Mouse (Mus musculus) kidney, adult 2 months (tissue): ENCODE data around the gene Pxylp1. TPM values are rescaled to one million over a fixed set of nuclear protein-coding genes. Genes with fewer than 3 reads are reported as not detected.
"Not testable (repeated sequence)": the region's sequence is repeated elsewhere in the genome, so short reads cannot be mapped to it uniquely, and the experiment has no call there.

Source experiments
- DNase-seq: peaks from one replicate; pipeline ENCODE4 v3.0.0; 2021
- H3K27ac ChIP-seq: fragments of 200-500 bp; 2 replicates; pipeline ENCODE4 v1.5.1; 2012; ENCODE audit warnings: low read depth, low read length, control low read depth, inconsistent platforms; ENCODE audit not compliant: insufficient read depth
- H3K27me3 ChIP-seq: fragments of 200-500 bp; replicated peaks from 2 replicates; pipeline ENCODE4 v1.6.1; 2012; ENCODE audit warnings: mild to moderate bottlenecking, moderate library complexity, low read length, inconsistent platforms; ENCODE audit not compliant: control insufficient read depth, insufficient read depth
- H3K36me3 ChIP-seq: fragments of 200-500 bp; 2 replicates; pipeline ENCODE4 v1.6.1; 2012; ENCODE audit warnings: mild to moderate bottlenecking, moderate library complexity, low read length, inconsistent platforms; ENCODE audit not compliant: control insufficient read depth, insufficient read depth
- H3K4me1 ChIP-seq: fragments of 200-500 bp; 2 replicates; pipeline ENCODE4 v1.6.1; 2011; ENCODE audit warnings: low read length; ENCODE audit not compliant: control insufficient read depth, insufficient read depth
- H3K4me3 ChIP-seq: fragments of 200-500 bp; 2 replicates; pipeline ENCODE4 v1.5.1; 2011; ENCODE audit warnings: mild to moderate bottlenecking, low read depth, low read length, control low read depth; ENCODE audit not compliant: insufficient read depth
- CTCF ChIP-seq: fragments of 200-500 bp; conservative IDR thresholded peaks from 2 replicates; pipeline ENCODE4 v1.5.1; 2011; ENCODE audit warnings: low read depth, mild to moderate bottlenecking, control low read depth, low read length, moderate library complexity, mixed read lengths; ENCODE audit not compliant: insufficient read depth, insufficient read length
- POLR2A ChIP-seq: fragments of 200-500 bp; IDR thresholded peaks from one replicate; pipeline ENCODE4 v1.6.1; 2011; ENCODE audit warnings: low read depth, low read length, control low read depth
- WGBS: fragments of 180-500 bp; shearing (Covaris S2); methylation state at CpG from one replicate; pipeline ENCODE4 v1.1.7; 2018; 5-methylcytosine and 5-hydroxymethylcytosine counted together
- polyA plus RNA-seq: library from polyadenylated mRNA; depleted of rRNA; stranded (reverse); fragments of >200 nt; gene quantifications from 2 replicates; pipeline ENCODE4 v1.2.3, GENCODE M21; 2012; rRNA removed

Gene Pxylp1
- polyA plus RNA-seq = 7.6 and 10.7 TPM in 2 replicates

DNA sequence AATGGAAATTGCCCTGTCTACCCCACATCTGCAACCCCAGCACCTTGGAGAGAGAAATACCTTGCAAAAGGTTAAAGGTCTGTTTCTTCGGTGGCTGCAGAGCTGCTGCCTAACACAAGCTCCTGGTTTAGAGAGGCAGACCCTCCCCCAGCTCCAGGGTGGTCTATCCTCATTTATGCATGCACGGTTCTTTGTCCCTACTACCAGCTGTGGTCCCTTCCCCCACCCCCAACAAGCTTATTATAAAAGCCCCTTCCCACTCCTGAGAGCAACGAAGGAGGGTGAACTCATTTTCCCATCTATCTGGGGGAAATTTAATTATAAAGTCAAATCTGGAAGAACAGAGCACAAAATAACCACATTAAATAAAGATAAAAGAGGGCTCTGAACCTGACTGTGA, at the start of gene Pxylp1:
Gene Pxylp1, minus strand, starts transcription at position 124 of the 400 bp plus-strand sequence.
- 46% methylated on average over 3 of the region's 3 CpGs for WGBS
- Histone ChIP-seq H3K27me3 (no peaks in the 10 kb centered on the region), H3K4me1 (peaks cover 7% of the 10 kb centered on the region; the same call in 1 of the 2 replicates), H3K4me3 (no peak within 1 kb of the TSS), H3K36me3 (no peaks in the 10 kb centered on the region), H3K27ac (no peak within 1 kb of the TSS)
- no peak for DNase-seq
- TF ChIP-seq POLR2A (no peak), CTCF (no peak)

DNA sequence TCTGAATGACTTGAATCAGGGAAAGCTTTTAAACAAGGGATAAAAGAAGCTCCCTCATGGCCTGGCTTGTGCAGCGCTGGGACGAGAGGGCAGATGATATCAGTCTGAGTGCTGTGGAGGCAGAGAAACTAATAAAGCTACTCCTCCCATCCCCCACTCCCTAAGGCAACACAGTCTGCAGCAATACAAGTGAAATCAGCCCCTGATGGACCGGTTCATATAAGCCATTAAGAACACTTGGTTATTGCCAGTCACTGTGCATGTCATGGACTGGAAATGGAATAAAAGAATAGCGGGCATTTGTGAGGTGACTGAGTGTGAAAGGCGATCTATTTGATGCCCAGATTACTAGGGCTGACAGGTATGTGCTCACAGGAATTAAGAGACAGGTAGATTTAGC, 46.4 kb upstream of the Pxylp1 start:
- Histone ChIP-seq H3K4me1 (no peaks in the 10 kb centered on the region), H3K4me3 (no peak overlapping the region), H3K27me3 (no peaks in the 10 kb centered on the region), H3K27ac (no peak overlapping the region), H3K36me3 (no peaks in the 10 kb centered on the region)
- no peak for DNase-seq
- no peak for TF ChIP-seq POLR2A
- TF ChIP-seq CTCF = no peak
- 76% methylated on average over 5 of the region's 5 CpGs for WGBS

DNA sequence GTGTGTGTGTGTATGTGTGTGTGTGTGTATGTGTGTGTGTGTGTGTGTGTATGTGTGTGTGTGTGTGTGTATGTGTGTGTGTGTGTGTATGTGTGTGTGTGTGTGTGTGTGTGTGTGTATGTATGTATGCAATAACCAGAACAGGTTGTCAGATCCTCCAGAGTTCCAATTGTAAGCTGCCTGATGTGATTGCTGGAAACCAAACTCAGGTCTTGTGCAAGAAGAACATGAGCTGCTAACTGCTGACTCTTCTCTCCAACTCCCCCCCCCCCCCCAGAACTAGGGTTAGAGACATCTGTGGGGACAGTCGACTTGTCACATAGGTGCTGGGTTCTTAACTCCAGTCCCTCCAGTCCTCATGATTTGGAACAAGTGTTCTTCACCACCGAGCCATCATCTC, 44.0 kb upstream of the Pxylp1 start:
- 88% methylated on average over 2 of the region's 2 CpGs for WGBS
- not testable (repeated sequence) for H3K27ac ChIP-seq, H3K36me3 ChIP-seq, H3K4me1 ChIP-seq, H3K4me3 ChIP-seq, H3K27me3 ChIP-seq, DNase-seq

DNA sequence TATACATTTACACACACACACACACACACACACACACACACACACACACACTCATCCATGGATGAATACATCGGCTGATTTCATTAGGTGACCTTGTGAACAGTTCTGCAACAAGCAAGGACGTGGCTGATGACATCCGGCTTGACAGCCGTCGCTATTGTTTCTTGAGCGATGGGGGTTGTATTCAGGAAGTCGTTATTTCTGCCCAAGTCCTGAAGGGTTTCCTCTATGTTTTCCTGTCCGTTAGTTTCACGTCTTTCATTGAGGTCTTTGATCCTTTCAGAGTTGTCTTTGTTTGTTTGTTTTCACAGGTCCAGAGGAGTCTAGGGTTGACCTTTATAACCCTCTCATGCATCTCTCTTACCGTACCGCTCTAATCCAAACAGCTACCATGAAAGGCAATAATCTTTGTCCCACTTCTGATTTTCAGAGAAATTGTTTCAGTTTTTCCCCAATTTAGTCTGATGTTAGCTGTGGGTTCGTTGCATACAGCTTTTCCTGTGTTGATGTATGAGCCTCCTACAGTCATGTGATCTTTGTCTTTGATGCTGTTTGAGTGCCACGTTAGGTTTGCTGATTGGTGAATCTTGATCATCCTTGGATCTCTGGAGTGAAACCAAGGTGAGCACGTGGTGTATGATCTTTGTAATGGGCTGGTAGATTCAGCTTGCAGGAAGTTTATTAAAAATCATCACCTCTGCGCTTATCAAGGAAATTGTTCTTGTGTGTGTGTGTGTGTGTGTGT, 43.3 kb upstream of the Pxylp1 start:
- Histone ChIP-seq H3K4me3 (no peak overlapping the region), H3K27me3 (no peaks in the 10 kb centered on the region), H3K4me1 (no peaks in the 10 kb centered on the region), H3K36me3 (no peaks in the 10 kb centered on the region), H3K27ac (no peak overlapping the region)
- WGBS = 51% methylated on average over 15 of the region's 15 CpGs
- TF ChIP-seq CTCF (no peak), POLR2A (no peak)
- no peak for DNase-seq

DNA sequence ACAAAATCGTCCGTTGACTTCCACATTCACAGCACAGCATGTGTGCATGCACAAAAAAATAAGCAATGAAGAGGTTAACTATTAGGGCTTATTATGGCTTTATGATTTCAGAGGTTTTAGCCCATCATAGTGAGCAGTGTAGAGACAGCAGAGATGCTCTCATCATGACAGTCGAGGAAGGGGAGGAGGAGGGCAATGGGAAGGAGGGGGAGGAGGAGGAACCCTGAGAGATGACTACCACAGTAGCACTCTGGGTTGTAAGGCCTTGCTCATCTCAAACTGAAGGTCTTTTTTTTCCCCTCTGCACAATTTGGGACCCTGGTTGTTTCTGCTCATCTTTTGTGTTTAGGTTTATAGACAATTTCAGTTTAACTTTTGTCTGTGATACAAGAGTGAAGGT, 42.3 kb upstream of the Pxylp1 start:
- TF ChIP-seq CTCF = no peak
- TF ChIP-seq POLR2A = no peak
- H3K27me3 ChIP-seq = no peaks in the 10 kb centered on the region
- H3K27ac ChIP-seq = no peak overlapping the region
- H3K4me1 ChIP-seq = no peaks in the 10 kb centered on the region
- WGBS = 78% methylated on average over 3 of the region's 3 CpGs
- no peaks in the 10 kb centered on the region for H3K36me3 ChIP-seq
- no peak overlapping the region for H3K4me3 ChIP-seq
- no peak for DNase-seq

DNA sequence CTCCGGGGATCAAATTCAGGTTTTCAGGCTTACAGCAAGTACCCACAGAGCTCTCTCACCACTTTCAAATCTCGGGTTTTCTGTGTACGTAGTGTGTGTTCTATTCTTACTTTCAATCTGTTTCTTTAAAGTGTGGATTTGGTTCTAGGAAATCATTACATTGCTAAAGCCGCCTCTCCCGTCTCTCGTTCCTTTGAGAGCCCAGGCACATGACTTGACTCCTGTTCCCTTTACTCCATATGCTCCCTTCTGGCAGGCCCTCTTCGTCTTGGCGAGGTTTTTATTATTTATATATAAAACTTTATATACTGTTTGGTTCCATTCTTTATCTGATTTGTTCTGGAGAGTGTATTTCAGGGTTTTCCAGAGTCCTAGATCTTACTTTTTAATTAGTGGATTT, 40.3 kb upstream of the Pxylp1 start:
- no peaks in the 10 kb centered on the region for H3K4me1 ChIP-seq
- no peak overlapping the region for H3K4me3 ChIP-seq
- 86% methylated on average over 8 of the region's 8 CpGs for WGBS
- no peak for TF ChIP-seq CTCF
- no peak for TF ChIP-seq POLR2A
- DNase-seq = no peak
- no peaks in the 10 kb centered on the region for H3K27me3 ChIP-seq
- no peak overlapping the region for H3K27ac ChIP-seq
- H3K36me3 ChIP-seq = no peaks in the 10 kb centered on the region

DNA sequence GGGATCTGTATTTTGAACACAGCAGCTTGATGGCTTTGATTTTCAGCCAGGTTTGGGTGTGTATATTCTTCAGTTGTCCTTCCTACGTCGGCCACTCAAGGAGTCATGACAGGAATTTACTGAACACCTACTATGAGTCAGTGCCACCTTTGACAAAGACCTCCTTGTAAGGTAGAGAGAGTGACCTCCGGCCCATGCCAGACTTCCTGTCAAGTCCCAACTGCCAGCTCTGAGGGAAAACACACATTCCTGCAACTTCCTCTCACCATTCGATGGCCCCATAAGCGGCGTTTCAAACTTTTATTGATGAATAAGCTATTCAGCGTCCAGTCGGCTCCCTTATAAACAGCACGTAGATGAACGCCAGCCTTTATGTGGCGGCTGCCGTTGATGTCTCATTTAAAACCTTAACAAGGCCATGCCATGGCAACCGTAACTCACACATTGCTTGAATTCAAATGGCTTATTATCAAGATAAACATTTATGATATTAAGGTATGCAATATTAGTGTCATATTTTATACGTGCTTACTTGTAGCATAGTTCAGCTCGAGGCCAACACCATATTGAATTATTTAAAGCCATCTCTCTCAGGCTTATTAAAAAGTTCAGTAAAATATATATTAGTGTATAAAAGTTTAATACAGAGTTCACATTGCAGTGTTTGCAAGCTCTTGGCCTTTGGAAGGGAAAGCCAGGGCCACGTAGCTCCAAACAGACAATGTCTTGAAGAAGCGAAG, 31.3 kb upstream of the Pxylp1 start:
- H3K27ac ChIP-seq = no peak overlapping the region
- H3K27me3 ChIP-seq = no peaks in the 10 kb centered on the region
- H3K4me3 ChIP-seq = no peak overlapping the region
- no peaks in the 10 kb centered on the region for H3K36me3 ChIP-seq
- no peak for DNase-seq
- TF ChIP-seq CTCF (no peak), POLR2A (no peak)
- WGBS = 82% methylated on average over 17 of the region's 17 CpGs
- H3K4me1 ChIP-seq = no peaks in the 10 kb centered on the region
